ENCODE assay signal across 13 mouse cellular contexts in genomic region chr14:60379958-60380330, GRCm38 (mm10). TPM values are rescaled to one million over a fixed set of nuclear protein-coding genes. Genes with fewer than 3 reads are reported as not detected.
DNase-seq lines count a peak whose midpoint lies in the region; ATAC-seq lines count a peak whose summit lies in the region.
"Had no signal": no experiment of that assay in that cellular context is flagged by ENCODE, and none has a peak within 500 bp of the region (broad histone marks: within the 10 kb centered on the region; RNA-seq: fewer than 3 reads in every experiment).

No protein-coding gene starts in this region.

- no peak overlapping the region for H3K9ac ChIP-seq in heart, embryonic 13.5 days
- peak overlapping the region; percentile 79; the same call in 1 of the 2 replicates for H3K9ac ChIP-seq in embryonic facial prominence, embryonic 13.5 days
- peak overlapping the region; percentile 92 for H3K9ac ChIP-seq in hindbrain, embryonic 12.5 days
- peak overlapping the region; percentile 95 for H3K9ac ChIP-seq in midbrain, embryonic 15.5 days
- H3K9ac ChIP-seq: heart, embryonic 12.5 days; liver, embryonic 15.5 days had no signal

- 82% methylated on average over 8 of the region's 8 CpGs for WGBS in heart, embryonic 13.5 days
- WGBS in embryonic facial prominence, embryonic 13.5 days = 93% methylated on average over 8 of the region's 8 CpGs
- 91% methylated on average over 8 of the region's 8 CpGs for WGBS in hindbrain, embryonic 12.5 days
- WGBS in midbrain, embryonic 15.5 days = 77% methylated on average over 8 of the region's 8 CpGs

- peaks cover 55% of the 10 kb centered on the region for H3K27me3 ChIP-seq in heart, embryonic 13.5 days (replicated peaks)
- H3K27me3 ChIP-seq in embryonic facial prominence, embryonic 13.5 days = peaks cover 31% of the 10 kb centered on the region
- no peaks in the 10 kb centered on the region for H3K27me3 ChIP-seq in hindbrain, embryonic 12.5 days
- H3K27me3 ChIP-seq in midbrain, embryonic 15.5 days (replicated peaks) = no peaks in the 10 kb centered on the region

- intact Hi-C loops in heart, postnatal 14 days (cut with DNase I) = no loop called here

- no peak overlapping the region for H3K4me3 ChIP-seq in heart, embryonic 13.5 days
- peak overlapping the region; percentile 65; the same call in 1 of the 2 replicates for H3K4me3 ChIP-seq in embryonic facial prominence, embryonic 13.5 days
- peak overlapping the region; percentile 76 for H3K4me3 ChIP-seq in hindbrain, embryonic 12.5 days
- H3K4me3 ChIP-seq in midbrain, embryonic 15.5 days = peak overlapping the region; percentile 64
- H3K4me3 ChIP-seq: liver, embryonic 15.5 days had no signal

- H3K9me3 ChIP-seq in heart, embryonic 13.5 days = no peaks in the 10 kb centered on the region
- H3K9me3 ChIP-seq in embryonic facial prominence, embryonic 13.5 days = no peaks in the 10 kb centered on the region
- no peaks in the 10 kb centered on the region for H3K9me3 ChIP-seq in hindbrain, embryonic 12.5 days (replicated peaks)
- no peaks in the 10 kb centered on the region for H3K9me3 ChIP-seq in midbrain, embryonic 15.5 days
- H3K9me3 ChIP-seq: heart, embryonic 12.5 days; liver, embryonic 15.5 days had no signal

- 0 out of 2 replicates have a peak overlapping the region, but pooled peaks have one; percentile 96 for H3K4me2 ChIP-seq in heart, embryonic 13.5 days
- peak overlapping the region; percentile 95 for H3K4me2 ChIP-seq in embryonic facial prominence, embryonic 13.5 days
- H3K4me2 ChIP-seq in hindbrain, embryonic 12.5 days (replicated peaks) = peak overlapping the region; percentile 71
- peak overlapping the region; percentile 89 for H3K4me2 ChIP-seq in midbrain, embryonic 15.5 days

- H3K4me1 ChIP-seq in heart, embryonic 13.5 days = peaks cover 13% of the 10 kb centered on the region
- peaks cover 21% of the 10 kb centered on the region; the same call in 1 of the 2 replicates for H3K4me1 ChIP-seq in embryonic facial prominence, embryonic 13.5 days
- peaks cover 52% of the 10 kb centered on the region for H3K4me1 ChIP-seq in hindbrain, embryonic 12.5 days
- H3K4me1 ChIP-seq in midbrain, embryonic 15.5 days = peaks cover 57% of the 10 kb centered on the region
- H3K4me1 ChIP-seq: heart, embryonic 12.5 days had no signal

- no peak for DNase-seq in heart, postnatal 14 days
- DNase-seq in urinary bladder, adult 18-20 months (ENCODE audit: low spot score in 2 of 2) = no peak
- DNase-seq in thymus, postnatal 14 days = no peak
- no peak for DNase-seq in ovary, postnatal 36 days (ENCODE audit: low spot score)
- DNase-seq: adrenal gland, postnatal 10 days; kidney, adult 8-10 months; right cerebral cortex, adult 18-20 months had no signal

- H3K27ac ChIP-seq in heart, embryonic 13.5 days (replicated peaks) = no peak overlapping the region
- H3K27ac ChIP-seq in embryonic facial prominence, embryonic 13.5 days = no peak overlapping the region
- no peak overlapping the region for H3K27ac ChIP-seq in hindbrain, embryonic 12.5 days
- peak overlapping the region; percentile 98 for H3K27ac ChIP-seq in midbrain, embryonic 15.5 days
- H3K27ac ChIP-seq: liver, embryonic 15.5 days had no signal

- ATAC-seq in heart, embryonic 13.5 days (ENCODE audit: extremely low read depth, insufficient number of reproducible peaks, low FRiP score, low TSS enrichment) = no peak
- no peak for ATAC-seq in embryonic facial prominence, embryonic 13.5 days (ENCODE audit: insufficient number of reproducible peaks, insufficient read depth, low FRiP score, low TSS enrichment, low read depth)
- ATAC-seq in hindbrain, embryonic 12.5 days (ENCODE audit: low FRiP score) = no peak
- ATAC-seq in midbrain, embryonic 15.5 days (replicated peaks) = no peak

- H3K36me3 ChIP-seq in heart, embryonic 13.5 days = no peaks in the 10 kb centered on the region
- no peaks in the 10 kb centered on the region for H3K36me3 ChIP-seq in embryonic facial prominence, embryonic 13.5 days
- H3K36me3 ChIP-seq in hindbrain, embryonic 12.5 days = no peaks in the 10 kb centered on the region
- no peaks in the 10 kb centered on the region for H3K36me3 ChIP-seq in midbrain, embryonic 15.5 days (replicated peaks)
- H3K36me3 ChIP-seq: heart, embryonic 12.5 days; liver, embryonic 15.5 days had no signal

RNA-seq across cellular contexts. Expression of gene Amer2, which starts 6.9 kb away (rescaled TPM):
- 0.73 and 0.94 TPM in 2 replicates for polyA plus RNA-seq in heart, embryonic 13.5 days (2015; fragmentation: Nextera tagmentation; extraction: Ambion mirVana)
- total RNA-seq in heart, postnatal 14 days (2021) = not detected
- 4.0 and 5.1 TPM in 2 replicates for polyA plus RNA-seq in embryonic facial prominence, embryonic 13.5 days (2015; fragmentation: Nextera tagmentation; extraction: Ambion mirVana)
- 28.2 and 30.4 TPM in 2 replicates for polyA plus RNA-seq in hindbrain, embryonic 12.5 days (2016; fragmentation: Nextera tagmentation; extraction: Ambion mirVana)
- polyA plus RNA-seq in midbrain, embryonic 15.5 days (2015; fragmentation: Nextera tagmentation; extraction: Ambion mirVana) = 31.3 and 35.0 TPM in 2 replicates
